Mouse (Mus musculus): ENCODE results near the gene Cwc25. TPM values are rescaled to one million over a fixed set of nuclear protein-coding genes. Genes with fewer than 3 reads are reported as not detected.

Gene Cwc25
- polyA plus RNA-seq, 1 experiment from 2014 or later: 10.5 TPM

DNA sequence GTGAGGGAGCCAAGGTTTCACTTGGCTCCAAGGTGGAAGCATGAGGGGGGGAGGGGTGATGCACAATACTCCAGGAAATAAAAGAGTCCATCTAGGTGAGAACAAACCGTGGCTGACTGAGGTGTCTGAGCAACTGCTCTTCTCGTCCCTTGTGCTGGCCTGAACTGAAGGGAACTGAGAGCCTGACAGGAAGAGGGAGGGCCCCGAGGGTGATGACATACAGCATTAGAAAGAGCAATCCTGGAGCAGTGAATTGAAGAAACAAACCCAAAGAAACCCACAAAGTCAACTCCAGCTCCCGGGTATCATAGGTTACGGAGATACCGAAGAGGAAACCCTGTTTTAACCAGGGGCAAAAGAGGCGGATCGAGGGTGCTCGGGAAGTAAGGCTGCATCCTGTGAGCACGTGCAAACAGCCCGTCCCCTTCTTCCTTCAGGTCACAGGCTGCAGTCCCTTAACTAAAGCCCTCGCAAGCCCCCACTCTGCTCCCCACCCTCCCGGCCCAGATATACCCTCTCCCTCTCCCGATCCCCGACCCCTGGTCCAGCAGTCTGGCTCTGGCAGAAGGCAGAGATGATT is 48.0 kb downstream of the Cwc25 start:
- Histone ChIP-seq H3K27me3 (replicated peaks; ENCODE audit: control insufficient read depth, insufficient read depth, low read length) (no peaks in the 10 kb centered on the region), H3K4me2 (ENCODE audit: low read length) (no peak overlapping the region), H3K4me1 (replicated peaks; ENCODE audit: control insufficient read depth, insufficient read depth, low read length) (no peaks in the 10 kb centered on the region), H3K9ac (ENCODE audit: low read length) (no peak overlapping the region), H3K27ac (ENCODE audit: low read depth) (no peak overlapping the region), H3K4me3 (ENCODE audit: low read depth, low read length) (no peak overlapping the region), H3K36me3 (ENCODE audit: control insufficient read depth, insufficient read depth, low read length) (peaks cover 80% of the 10 kb centered on the region), H3K9me3 (ENCODE audit: control insufficient read depth, low read length) (peaks cover 4% of the 10 kb centered on the region; the same call in 1 of the 2 replicates)
- DNase-seq (ENCODE audit: low spot score): no peak
- no peak for ATAC-seq (replicated peaks; ENCODE audit: low FRiP score, low TSS enrichment, low read depth)
- 79% methylated on average over 15 of the region's 15 CpGs for WGBS

GRCm38 (mm10) chr11:97717369-97718280 is 48.7 kb downstream of the Cwc25 start:
- Histone ChIP-seq H3K27ac (ENCODE audit: low read depth) (no peak overlapping the region), H3K9ac (ENCODE audit: low read length) (no peak overlapping the region), H3K9me3 (ENCODE audit: control insufficient read depth, low read length) (peaks cover 4% of the 10 kb centered on the region; the same call in 1 of the 2 replicates), H3K36me3 (ENCODE audit: control insufficient read depth, insufficient read depth, low read length) (peaks cover 78% of the 10 kb centered on the region), H3K4me1 (replicated peaks; ENCODE audit: control insufficient read depth, insufficient read depth, low read length) (no peaks in the 10 kb centered on the region), H3K4me2 (ENCODE audit: low read length) (no peak overlapping the region), H3K4me3 (ENCODE audit: low read depth, low read length) (no peak overlapping the region), H3K27me3 (replicated peaks; ENCODE audit: control insufficient read depth, insufficient read depth, low read length) (no peaks in the 10 kb centered on the region)
- no peak for ATAC-seq (replicated peaks; ENCODE audit: low FRiP score, low TSS enrichment, low read depth)
- DNase-seq (ENCODE audit: low spot score): no peak
- 85% methylated on average over 26 of the region's 26 CpGs for WGBS

GRCm38 (mm10) chr11:97716021-97716420 is 50.3 kb downstream of the Cwc25 start:
- no peak overlapping the region for H3K4me2 ChIP-seq (ENCODE audit: low read length)
- no peak for ATAC-seq (replicated peaks; ENCODE audit: low FRiP score, low TSS enrichment, low read depth)
- 90% methylated on average over 8 of the region's 8 CpGs for WGBS

GRCm38 (mm10) chr11:97714784-97715760 is 51.3 kb downstream of the Cwc25 start:
- no peaks in the 10 kb centered on the region for H3K27me3 ChIP-seq (replicated peaks; ENCODE audit: control insufficient read depth, insufficient read depth, low read length)
- H3K9me3 ChIP-seq (ENCODE audit: control insufficient read depth, low read length): no peaks in the 10 kb centered on the region
- DNase-seq (ENCODE audit: low spot score) (no peak), ATAC-seq (replicated peaks; ENCODE audit: low FRiP score, low TSS enrichment, low read depth) (no peak)
- H3K27ac ChIP-seq (ENCODE audit: low read depth): no peak overlapping the region
- H3K4me1 ChIP-seq (replicated peaks; ENCODE audit: control insufficient read depth, insufficient read depth, low read length): no peaks in the 10 kb centered on the region
- no peak overlapping the region for H3K4me3 ChIP-seq (ENCODE audit: low read depth, low read length)
- H3K9ac ChIP-seq (ENCODE audit: low read length): no peak overlapping the region
- peaks cover 68% of the 10 kb centered on the region for H3K36me3 ChIP-seq (ENCODE audit: control insufficient read depth, insufficient read depth, low read length)
- 90% methylated on average over 14 of the region's 14 CpGs for WGBS
- no peak overlapping the region for H3K4me2 ChIP-seq (ENCODE audit: low read length)

More at GRCm38 (mm10) chr11:97716021-97716420, 50.3 kb downstream of the Cwc25 start:
- no peak overlapping the region for H3K27ac ChIP-seq (ENCODE audit: low read depth)
- H3K36me3 ChIP-seq (ENCODE audit: control insufficient read depth, insufficient read depth, low read length): peaks cover 77% of the 10 kb centered on the region
- H3K9me3 ChIP-seq (ENCODE audit: control insufficient read depth, low read length): no peaks in the 10 kb centered on the region
- no peak for DNase-seq (ENCODE audit: low spot score)
- H3K4me3 ChIP-seq (ENCODE audit: low read depth, low read length): no peak overlapping the region
- no peak overlapping the region for H3K9ac ChIP-seq (ENCODE audit: low read length)
- no peaks in the 10 kb centered on the region for H3K27me3 ChIP-seq (replicated peaks; ENCODE audit: control insufficient read depth, insufficient read depth, low read length)
- H3K4me1 ChIP-seq (replicated peaks; ENCODE audit: control insufficient read depth, insufficient read depth, low read length): no peaks in the 10 kb centered on the region

DNA sequence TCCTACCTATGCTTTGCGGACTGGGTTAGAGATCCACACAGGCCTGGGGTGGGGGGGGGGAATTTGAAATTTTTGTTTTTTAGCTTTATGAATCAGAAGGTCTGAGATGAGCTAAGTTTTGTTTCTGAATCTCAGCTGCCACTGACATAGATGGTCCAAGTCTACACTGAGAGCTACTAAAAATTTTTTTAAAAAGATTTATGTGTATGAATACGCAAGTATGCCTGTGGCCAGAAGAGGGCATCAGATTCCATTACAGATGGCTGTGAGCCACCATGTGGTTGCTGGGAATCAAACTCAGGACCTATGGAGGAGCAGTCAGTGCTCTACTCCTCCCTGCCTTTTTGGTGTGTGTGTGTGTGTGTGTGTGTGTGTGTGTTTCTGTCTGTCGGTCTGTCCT is 52.0 kb downstream of the Cwc25 start:
- Histone ChIP-seq H3K9ac (ENCODE audit: low read length) (no peak overlapping the region), H3K4me1 (replicated peaks; ENCODE audit: control insufficient read depth, insufficient read depth, low read length) (no peaks in the 10 kb centered on the region), H3K27me3 (replicated peaks; ENCODE audit: control insufficient read depth, insufficient read depth, low read length) (no peaks in the 10 kb centered on the region), H3K36me3 (ENCODE audit: control insufficient read depth, insufficient read depth, low read length) (peaks cover 61% of the 10 kb centered on the region), H3K9me3 (ENCODE audit: control insufficient read depth, low read length) (no peaks in the 10 kb centered on the region), H3K4me3 (ENCODE audit: low read depth, low read length) (no peak overlapping the region), H3K4me2 (ENCODE audit: low read length) (no peak overlapping the region), H3K27ac (ENCODE audit: low read depth) (no peak overlapping the region)
- ATAC-seq (replicated peaks; ENCODE audit: low FRiP score, low TSS enrichment, low read depth) (no peak), DNase-seq (ENCODE audit: low spot score) (no peak)
- 94% methylated on average over 3 of the region's 3 CpGs for WGBS

DNA sequence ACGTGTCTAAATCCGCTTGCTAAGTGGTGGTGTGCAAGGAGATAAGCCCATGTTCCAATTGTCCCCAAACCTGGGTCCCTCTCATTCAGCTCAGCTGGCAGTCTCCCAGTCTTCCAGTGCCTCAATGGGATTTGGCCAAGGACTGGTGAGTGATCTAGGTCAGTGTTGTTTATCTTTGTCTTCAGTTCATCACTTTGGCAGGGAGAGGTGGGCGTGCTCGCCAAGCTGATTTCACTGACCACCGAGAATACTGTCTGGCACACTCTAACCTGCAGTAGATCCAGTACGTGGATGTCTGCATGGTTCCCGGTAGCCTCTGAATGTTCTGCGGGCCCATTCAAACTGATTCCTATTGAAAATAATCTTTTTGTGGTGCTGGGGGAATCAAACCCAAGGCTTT is 52.5 kb downstream of the Cwc25 start:
- Histone ChIP-seq H3K27me3 (replicated peaks; ENCODE audit: control insufficient read depth, insufficient read depth, low read length) (no peaks in the 10 kb centered on the region), H3K4me3 (ENCODE audit: low read depth, low read length) (no peak overlapping the region), H3K27ac (ENCODE audit: low read depth) (no peak overlapping the region), H3K4me1 (replicated peaks; ENCODE audit: control insufficient read depth, insufficient read depth, low read length) (no peaks in the 10 kb centered on the region), H3K9ac (ENCODE audit: low read length) (no peak overlapping the region), H3K36me3 (ENCODE audit: control insufficient read depth, insufficient read depth, low read length) (peaks cover 61% of the 10 kb centered on the region), H3K9me3 (ENCODE audit: control insufficient read depth, low read length) (no peaks in the 10 kb centered on the region), H3K4me2 (ENCODE audit: low read length) (no peak overlapping the region)
- DNase-seq (ENCODE audit: low spot score) (no peak), ATAC-seq (replicated peaks; ENCODE audit: low FRiP score, low TSS enrichment, low read depth) (no peak)
- WGBS: 88% methylated on average over 8 of the region's 8 CpGs

DNA sequence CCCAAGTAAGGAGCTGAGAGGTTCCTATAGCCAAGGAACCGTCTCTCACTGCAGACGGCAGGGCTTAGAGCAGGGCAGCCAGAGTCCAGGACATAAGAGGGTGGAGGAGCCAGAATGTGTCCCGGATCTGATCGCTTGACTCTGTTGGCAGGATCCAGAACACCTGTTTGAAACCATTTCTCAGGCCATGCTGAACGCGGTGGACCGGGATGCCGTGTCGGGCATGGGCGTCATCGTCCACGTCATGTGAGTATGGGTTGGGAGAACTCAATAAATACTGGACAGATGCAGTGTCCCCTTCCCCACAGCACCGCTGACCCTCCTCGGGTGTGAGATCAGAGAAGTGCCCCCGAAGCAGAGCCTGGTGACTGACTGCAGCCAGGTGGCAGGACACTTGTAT is 54.1 kb downstream of the Cwc25 start:
- no peak for DNase-seq (ENCODE audit: low spot score)
- Histone ChIP-seq H3K27me3 (replicated peaks; ENCODE audit: control insufficient read depth, insufficient read depth, low read length) (no peaks in the 10 kb centered on the region), H3K27ac (ENCODE audit: low read depth) (no peak overlapping the region), H3K9me3 (ENCODE audit: control insufficient read depth, low read length) (no peaks in the 10 kb centered on the region), H3K9ac (ENCODE audit: low read length) (no peak overlapping the region), H3K4me3 (ENCODE audit: low read depth, low read length) (no peak overlapping the region), H3K36me3 (ENCODE audit: control insufficient read depth, insufficient read depth, low read length) (peaks cover 58% of the 10 kb centered on the region), H3K4me2 (ENCODE audit: low read length) (no peak overlapping the region), H3K4me1 (replicated peaks; ENCODE audit: control insufficient read depth, insufficient read depth, low read length) (no peaks in the 10 kb centered on the region)
- no peak for ATAC-seq (replicated peaks; ENCODE audit: low FRiP score, low TSS enrichment, low read depth)
- 91% methylated on average over 15 of the region's 15 CpGs for WGBS

GRCm38 (mm10) chr11:97711200-97711900 is 55.0 kb downstream of the Cwc25 start:
- no peaks in the 10 kb centered on the region for H3K4me1 ChIP-seq (replicated peaks; ENCODE audit: control insufficient read depth, insufficient read depth, low read length)
- H3K36me3 ChIP-seq (ENCODE audit: control insufficient read depth, insufficient read depth, low read length): peaks cover 58% of the 10 kb centered on the region
- no peak overlapping the region for H3K27ac ChIP-seq (ENCODE audit: low read depth)
- WGBS: 73% methylated on average over 13 of the region's 13 CpGs
- H3K4me2 ChIP-seq (ENCODE audit: low read length): no peak overlapping the region
- no peak for DNase-seq (ENCODE audit: low spot score)
- H3K9me3 ChIP-seq (ENCODE audit: control insufficient read depth, low read length): no peaks in the 10 kb centered on the region
- H3K9ac ChIP-seq (ENCODE audit: low read length): no peak overlapping the region
- H3K27me3 ChIP-seq (replicated peaks; ENCODE audit: control insufficient read depth, insufficient read depth, low read length): no peaks in the 10 kb centered on the region
- no peak for ATAC-seq (replicated peaks; ENCODE audit: low FRiP score, low TSS enrichment, low read depth)
- no peak overlapping the region for H3K4me3 ChIP-seq (ENCODE audit: low read depth, low read length)

All from intestine, embryonic 14.5 days (tissue).